8 mouse cellular contexts compared by ENCODE assay signal in the genomic region with DNA sequence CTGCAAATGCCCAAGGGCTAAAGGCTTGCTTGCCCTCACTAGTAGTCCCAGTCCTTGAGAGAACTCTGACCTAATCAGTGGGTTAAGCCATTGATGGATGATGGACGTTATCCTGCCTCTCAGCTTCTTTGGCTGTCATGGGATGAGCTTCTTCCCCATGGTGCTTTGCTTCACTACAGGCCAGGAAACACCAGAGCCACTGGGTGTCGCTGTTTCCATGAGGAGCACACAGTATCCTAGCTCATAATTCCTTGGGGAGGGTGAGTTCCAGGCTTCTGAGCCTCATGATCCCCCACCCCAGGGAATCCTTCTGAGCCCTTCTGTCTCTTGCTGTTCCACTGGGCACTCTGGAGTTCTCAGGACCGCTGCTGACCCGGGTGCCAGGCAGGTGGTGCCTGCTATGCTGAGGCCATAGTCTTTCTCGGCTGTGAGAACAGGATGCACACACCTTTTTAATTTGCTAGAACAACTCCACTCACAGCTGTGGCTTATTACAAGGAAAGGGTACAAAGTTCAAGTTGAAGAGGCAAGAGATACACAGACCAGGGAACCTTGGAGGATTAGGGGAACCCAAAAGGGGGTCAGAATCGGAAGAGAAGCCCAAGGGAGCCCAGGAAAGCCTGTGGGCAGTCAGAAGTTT. TPM values are rescaled to one million over a fixed set of nuclear protein-coding genes. Genes with fewer than 3 reads are reported as not detected.
DNase-seq lines count a peak whose midpoint lies in the region; ATAC-seq and TF ChIP-seq lines count a peak whose summit lies in the region.

No protein-coding gene starts in this region.

- DNase-seq in kidney, adult 11 months: peak; percentile 31
- DNase-seq in adrenal gland, postnatal 25 days: peak; percentile 65
- DNase-seq in left cerebral cortex, postnatal 36 days (ENCODE audit: low spot score in 2 of 2): peak; percentile 73 to 75
- no peak for DNase-seq in natural killer cell, adult 2 months (ENCODE audit: low spot score in 2 of 2)

- no peak overlapping the region for H3K4me2 ChIP-seq in kidney, embryonic 14.5 days (replicated peaks; ENCODE audit: low read depth, low read length)
- H3K4me2 ChIP-seq in embryonic facial prominence, embryonic 13.5 days: peak overlapping the region; percentile 3; the same call in 1 of the 2 replicates
- peak overlapping the region; percentile 38 for H3K4me2 ChIP-seq in intestine, postnatal 0 days (replicated peaks; ENCODE audit: low read depth)
- no peak overlapping the region for H3K4me2 ChIP-seq in neural tube, embryonic 14.5 days (ENCODE audit: low read depth, low read length)

- no peaks in the 10 kb centered on the region for H3K27me3 ChIP-seq in kidney, embryonic 14.5 days (ENCODE audit: control insufficient read depth, insufficient read depth, low read length)
- H3K27me3 ChIP-seq in embryonic facial prominence, embryonic 13.5 days: no peaks in the 10 kb centered on the region
- H3K27me3 ChIP-seq in intestine, postnatal 0 days (replicated peaks; ENCODE audit: control insufficient read depth, insufficient read depth, low read length): no peaks in the 10 kb centered on the region
- no peaks in the 10 kb centered on the region for H3K27me3 ChIP-seq in neural tube, embryonic 14.5 days (ENCODE audit: control insufficient read depth, insufficient read depth, low read length)

- H3K4me3 ChIP-seq in kidney, embryonic 14.5 days (ENCODE audit: low read length): no peak overlapping the region
- H3K4me3 ChIP-seq in embryonic facial prominence, embryonic 13.5 days: no peak overlapping the region
- no peak overlapping the region for H3K4me3 ChIP-seq in intestine, postnatal 0 days (ENCODE audit: low read depth, low read length)
- no peak overlapping the region for H3K4me3 ChIP-seq in neural tube, embryonic 14.5 days (ENCODE audit: low read depth, low read length)

- H3K9ac ChIP-seq in kidney, embryonic 14.5 days (ENCODE audit: low read depth, low read length): no peak overlapping the region
- no peak overlapping the region for H3K9ac ChIP-seq in embryonic facial prominence, embryonic 13.5 days
- H3K9ac ChIP-seq in intestine, postnatal 0 days (ENCODE audit: low read depth, low read length): no peak overlapping the region
- no peak overlapping the region for H3K9ac ChIP-seq in neural tube, embryonic 14.5 days (replicated peaks; ENCODE audit: low read depth, low read length)

- no peak overlapping the region for H3K27ac ChIP-seq in kidney, embryonic 14.5 days (ENCODE audit: low read depth, low read length)
- H3K27ac ChIP-seq in embryonic facial prominence, embryonic 13.5 days: no peak overlapping the region
- H3K27ac ChIP-seq in intestine, postnatal 0 days (ENCODE audit: low read depth, low read length): no peak overlapping the region
- no peak overlapping the region for H3K27ac ChIP-seq in neural tube, embryonic 14.5 days (ENCODE audit: low read depth, low read length)

- ATAC-seq in kidney, embryonic 14.5 days (ENCODE audit: low FRiP score, low TSS enrichment): no peak
- ATAC-seq in embryonic facial prominence, embryonic 13.5 days (ENCODE audit: insufficient number of reproducible peaks, insufficient read depth, low FRiP score, low TSS enrichment, low read depth): 0 out of 2 replicates have a peak, but pooled peaks have one; percentile 38
- peak; percentile 73 for ATAC-seq in intestine, postnatal 0 days
- ATAC-seq in neural tube, embryonic 14.5 days (ENCODE audit: low read depth): peak; percentile 46; the same call in 1 of the 2 replicates

- 28% methylated on average over 6 of the region's 6 CpGs for WGBS in kidney, embryonic 14.5 days
- 9% methylated on average over 6 of the region's 6 CpGs for WGBS in embryonic facial prominence, embryonic 13.5 days
- 23% methylated on average over 6 of the region's 6 CpGs for WGBS in intestine, postnatal 0 days
- 33% methylated on average over 6 of the region's 6 CpGs for WGBS in neural tube, embryonic 14.5 days

- H3K9me3 ChIP-seq in kidney, embryonic 14.5 days (ENCODE audit: control insufficient read depth, low read length): no peaks in the 10 kb centered on the region
- no peaks in the 10 kb centered on the region for H3K9me3 ChIP-seq in embryonic facial prominence, embryonic 13.5 days
- H3K9me3 ChIP-seq in intestine, postnatal 0 days (ENCODE audit: control insufficient read depth): no peaks in the 10 kb centered on the region
- H3K9me3 ChIP-seq in neural tube, embryonic 14.5 days (ENCODE audit: control insufficient read depth, low read length): no peaks in the 10 kb centered on the region

- no peaks in the 10 kb centered on the region for H3K4me1 ChIP-seq in kidney, embryonic 14.5 days (ENCODE audit: control insufficient read depth, insufficient read depth, low read length)
- H3K4me1 ChIP-seq in embryonic facial prominence, embryonic 13.5 days: peaks cover 16% of the 10 kb centered on the region
- no peaks in the 10 kb centered on the region; the same call in 1 of the 2 replicates for H3K4me1 ChIP-seq in intestine, postnatal 0 days (replicated peaks; ENCODE audit: control insufficient read depth, insufficient read depth, low read length)
- H3K4me1 ChIP-seq in neural tube, embryonic 14.5 days (ENCODE audit: control insufficient read depth, insufficient read depth, low read length): no peaks in the 10 kb centered on the region

- peak; percentile 93 for TF ChIP-seq CTCF in intestine, postnatal 0 days (IDR thresholded peaks at IDR 0.05; ENCODE audit: low read depth)

- intact Hi-C loops in left cerebral cortex, postnatal 36 days (cut with DNase I): no loop called here

- no peaks in the 10 kb centered on the region for H3K36me3 ChIP-seq in kidney, embryonic 14.5 days (ENCODE audit: control insufficient read depth, insufficient read depth, low read length)
- no peaks in the 10 kb centered on the region for H3K36me3 ChIP-seq in embryonic facial prominence, embryonic 13.5 days
- no peaks in the 10 kb centered on the region for H3K36me3 ChIP-seq in intestine, postnatal 0 days (ENCODE audit: control insufficient read depth, insufficient read depth)
- H3K36me3 ChIP-seq in neural tube, embryonic 14.5 days (ENCODE audit: control insufficient read depth, insufficient read depth, low read length): no peaks in the 10 kb centered on the region

RNA-seq across cellular contexts. Expression of a gene that starts 6.2 kb away (rescaled TPM):
- polyA plus RNA-seq in kidney, embryonic 14.5 days (2014; fragmentation: Nextera tagmentation; extraction: Ambion mirVana): not detected in 2 replicates
- total RNA-seq in adrenal gland, postnatal 25 days (2021): 3.6 TPM in 1 of 2 replicates, not detected in the other
- polyA plus RNA-seq in embryonic facial prominence, embryonic 13.5 days (2015; fragmentation: Nextera tagmentation; extraction: Ambion mirVana): 0.25 TPM in 1 of 2 replicates, not detected in the other
- 3.2 and 3.5 TPM in 2 replicates for polyA plus RNA-seq in intestine, postnatal 0 days (2015; fragmentation: Nextera tagmentation; extraction: Ambion mirVana)
- total RNA-seq in left cerebral cortex, postnatal 36 days (2021): not detected
- not detected in 2 replicates for polyA plus RNA-seq in neural tube, embryonic 14.5 days (2014; fragmentation: Nextera tagmentation; extraction: Ambion mirVana)

RNA-seq across cellular contexts. Expression of a gene that starts 27.1 kb away (rescaled TPM):
- polyA plus RNA-seq in kidney, embryonic 14.5 days (2014; fragmentation: Nextera tagmentation; extraction: Ambion mirVana): 3.2 and 6.9 TPM in 2 replicates
- 15.6 and 26.0 TPM in 2 replicates for total RNA-seq in adrenal gland, postnatal 25 days (2021)
- polyA plus RNA-seq in embryonic facial prominence, embryonic 13.5 days (2015; fragmentation: Nextera tagmentation; extraction: Ambion mirVana): 24.6 and 27.0 TPM in 2 replicates
- polyA plus RNA-seq in intestine, postnatal 0 days (2015; fragmentation: Nextera tagmentation; extraction: Ambion mirVana): 7.7 and 8.3 TPM in 2 replicates
- 100 to 1,000 TPM; 731 to 734 TPM for total RNA-seq in left cerebral cortex, postnatal 36 days (2021)
- polyA plus RNA-seq in neural tube, embryonic 14.5 days (2014; fragmentation: Nextera tagmentation; extraction: Ambion mirVana): 377 and 438 TPM in 2 replicates

RNA-seq across cellular contexts. Expression of a gene that starts 31.9 kb away (rescaled TPM):
- polyA plus RNA-seq in kidney, embryonic 14.5 days (2014; fragmentation: Nextera tagmentation; extraction: Ambion mirVana): 0.42 and 0.49 TPM in 2 replicates
- total RNA-seq in adrenal gland, postnatal 25 days (2021): not detected in 2 replicates
- polyA plus RNA-seq in embryonic facial prominence, embryonic 13.5 days (2015; fragmentation: Nextera tagmentation; extraction: Ambion mirVana): 1.3 and 1.4 TPM in 2 replicates
- 22.5 and 24.3 TPM in 2 replicates for polyA plus RNA-seq in intestine, postnatal 0 days (2015; fragmentation: Nextera tagmentation; extraction: Ambion mirVana)
- total RNA-seq in left cerebral cortex, postnatal 36 days (2021): not detected
- polyA plus RNA-seq in neural tube, embryonic 14.5 days (2014; fragmentation: Nextera tagmentation; extraction: Ambion mirVana): not detected in 2 replicates

RNA-seq across cellular contexts. Expression of a gene that starts 39.7 kb away (rescaled TPM):
- 0.14 and 0.20 TPM in 2 replicates for polyA plus RNA-seq in kidney, embryonic 14.5 days (2014; fragmentation: Nextera tagmentation; extraction: Ambion mirVana)
- 0.03 TPM in 1 of 2 replicates, not detected in the other for total RNA-seq in adrenal gland, postnatal 25 days (2021)
- 0.04 and 0.08 TPM in 2 replicates for polyA plus RNA-seq in embryonic facial prominence, embryonic 13.5 days (2015; fragmentation: Nextera tagmentation; extraction: Ambion mirVana)
- 0.04 TPM in 1 of 2 replicates, not detected in the other for polyA plus RNA-seq in intestine, postnatal 0 days (2015; fragmentation: Nextera tagmentation; extraction: Ambion mirVana)
- under 1 TPM; 0.07 to 0.18 TPM for total RNA-seq in left cerebral cortex, postnatal 36 days (2021)
- 0.08 and 0.14 TPM in 2 replicates for polyA plus RNA-seq in neural tube, embryonic 14.5 days (2014; fragmentation: Nextera tagmentation; extraction: Ambion mirVana)

Comparison
In these comparisons a context has a peak if more than half of its experiments do, and no peak if none do; other contexts are left out.
1. DNase-seq: peak in kidney, adult 11 months (single experiment), adrenal gland, postnatal 25 days (single experiment) and left cerebral cortex, postnatal 36 days (2 of 2); none in natural killer cell, adult 2 months (0 of 2).
2. H3K4me2 ChIP-seq: peak in embryonic facial prominence, embryonic 13.5 days (single experiment) and intestine, postnatal 0 days (single experiment); none in kidney, embryonic 14.5 days (single experiment) and neural tube, embryonic 14.5 days (single experiment).
3. RNA of a gene that starts 27.1 kb away (polyA plus RNA-seq): 377 to 438 TPM in neural tube, embryonic 14.5 days; 24.6 to 27.0 TPM in embryonic facial prominence, embryonic 13.5 days, 7.7 to 8.3 TPM in intestine, postnatal 0 days and 3.2 to 6.9 TPM in kidney, embryonic 14.5 days; every median in the first group is over 10 times any median in the second.